Mouse (Mus musculus) myocyte (in vitro differentiated cells): ENCODE measurements around the gene Cpt2. TPM values are rescaled to one million over a fixed set of nuclear protein-coding genes. Genes with fewer than 3 reads are reported as not detected.

ENCODE experiments used
- H3K27me3 ChIP-seq: one replicate; pipeline ENCODE4 v1.6.1; 2011; ENCODE audit not compliant: control insufficient read depth, insufficient read depth, insufficient read length
- H3K36me3 ChIP-seq: one replicate; pipeline ENCODE4 v1.6.1; 2011; ENCODE audit not compliant: control insufficient read depth, insufficient read depth
- H3K4me2 ChIP-seq: one replicate; pipeline ENCODE4 v1.6.1; 2011; ENCODE audit warnings: low read depth, control low read depth
- H3K4me3 ChIP-seq: one replicate; pipeline ENCODE4 v1.5.1; 2011; ENCODE audit warnings: mild to moderate bottlenecking, control low read depth, moderate library complexity
- H3K79me2 ChIP-seq: one replicate; pipeline ENCODE4 v1.6.1; 2011; ENCODE audit not compliant: control insufficient read depth, insufficient read depth
- H3ac ChIP-seq: one replicate; pipeline ENCODE4 v1.6.1; 2011; ENCODE audit not compliant: control insufficient read depth, insufficient read length
- CEBPB ChIP-seq: IDR thresholded peaks from 2 replicates; pipeline ENCODE4 v1.6.1; 2011; ENCODE audit warnings: mild to moderate bottlenecking, moderate library complexity; ENCODE audit not compliant: poor library complexity, insufficient read depth, severe bottlenecking
- E2F4 ChIP-seq: IDR thresholded peaks from one replicate; pipeline ENCODE4 v1.6.1; 2011; ENCODE audit warnings: mild to moderate bottlenecking, control low read depth, moderate library complexity; ENCODE audit not compliant: insufficient read depth
- MAX ChIP-seq: IDR thresholded peaks from one replicate; pipeline ENCODE4 v1.6.1; 2011; ENCODE audit warnings: low read depth, mild to moderate bottlenecking, control low read depth
- MYOD1 ChIP-seq, 3 experiments: IDR thresholded peaks; one replicate each; pipeline ENCODE4 v1.6.1; 2011; ENCODE audit warnings: control low read depth in 2 of 3, low read depth in 2 of 3, mild to moderate bottlenecking in 2 of 3, moderate library complexity in 1 of 3; ENCODE audit not compliant: insufficient read length in 2 of 3, control insufficient read depth in 1 of 3
- MYOG ChIP-seq, 3 experiments: IDR thresholded peaks; one replicate each; pipeline ENCODE4 v1.6.1; 2011; ENCODE audit warnings: control low read depth in 2 of 3, low read depth in 2 of 3, mild to moderate bottlenecking in 2 of 3; ENCODE audit not compliant: insufficient read length in 2 of 3, control insufficient read depth in 1 of 3, insufficient read depth in 1 of 3
- POLR2A ChIP-seq: IDR thresholded peaks from one replicate; pipeline ENCODE4 v1.6.1; 2011; ENCODE audit warnings: low read depth, mild to moderate bottlenecking, control low read depth, moderate library complexity; ENCODE audit not compliant: insufficient read length
- POLR2AphosphoS2 ChIP-seq: IDR thresholded peaks from one replicate; pipeline ENCODE4 v1.6.1; 2011; ENCODE audit warnings: low read depth, control low read depth; ENCODE audit not compliant: insufficient read length
- REST ChIP-seq: IDR thresholded peaks from one replicate; pipeline ENCODE4 v1.6.1; 2011; ENCODE audit warnings: mild to moderate bottlenecking, control low read depth, moderate library complexity; ENCODE audit not compliant: insufficient read depth, insufficient read length
- SRF ChIP-seq: IDR thresholded peaks from one replicate; pipeline ENCODE4 v1.6.1; 2011; ENCODE audit warnings: low read depth; ENCODE audit not compliant: control insufficient read depth, insufficient read length
- TCF12 ChIP-seq: IDR thresholded peaks from one replicate; pipeline ENCODE4 v1.6.1; 2011; ENCODE audit warnings: mild to moderate bottlenecking, control low read depth; ENCODE audit not compliant: poor library complexity, insufficient read depth, severe bottlenecking
- TCF3 ChIP-seq: IDR thresholded peaks from one replicate; pipeline ENCODE4 v1.6.1; 2011; ENCODE audit warnings: low read depth, control low read depth; ENCODE audit not compliant: insufficient read length
- USF1 ChIP-seq: IDR thresholded peaks from one replicate; pipeline ENCODE4 v1.6.1; 2011; ENCODE audit warnings: low read depth, mild to moderate bottlenecking, control low read depth, moderate library complexity
- polyA plus RNA-seq: library from polyadenylated mRNA; unstranded; fragments of >200 nt; fragmentation: generic; extraction: Trizol; gene quantifications from one replicate; pipeline ENCODE4 v1.2.1, GENCODE M21; 2012; ENCODE audit warnings: missing spikeins

The Cpt2 gene
- polyA plus RNA-seq, 1 experiment, result 29.4 TPM

- H3K36me3 ChIP-seq, result peaks cover 9% of the 10 kb centered on the region
- no peaks in the 10 kb centered on the region for H3K79me2 ChIP-seq
- H3K27me3 ChIP-seq, result no peaks in the 10 kb centered on the region
- no peak overlapping the region for H3K4me3 ChIP-seq
- H3ac ChIP-seq, result no peak overlapping the region
- no peak overlapping the region for H3K4me2 ChIP-seq
- TF ChIP-seq MYOD1 (IDR thresholded peaks at IDR 0.05; ENCODE audit: control insufficient read depth in 1 of 3, insufficient read length in 2 of 3, low read depth in 2 of 3) (no peak), TCF12 (no peak)
These were observed 16.8 kb downstream of the Cpt2 start for GRCm38 (mm10) chr4:107906561-107906960.

GRCm38 (mm10) chr4:107904252-107904651 is 19.2 kb downstream of the Cpt2 start:
- H3K27me3 ChIP-seq, result no peaks in the 10 kb centered on the region
- no peak overlapping the region for H3K4me3 ChIP-seq
- no peak overlapping the region for H3K4me2 ChIP-seq
- no peaks in the 10 kb centered on the region for H3K36me3 ChIP-seq
- H3K79me2 ChIP-seq, result no peaks in the 10 kb centered on the region
- no peak overlapping the region for H3ac ChIP-seq
- TF ChIP-seq MAX (no peak), POLR2AphosphoS2 (no peak), REST (no peak), TCF3 (no peak), MYOD1 (IDR thresholded peaks at IDR 0.05; ENCODE audit: control insufficient read depth in 1 of 3, insufficient read length in 2 of 3, low read depth in 2 of 3) (no peak), TCF12 (no peak), SRF (no peak), USF1 (no peak), E2F4 (no peak), POLR2A (no peak), MYOG (IDR thresholded peaks at IDR 0.05; ENCODE audit: control insufficient read depth in 1 of 3, insufficient read depth in 1 of 3, insufficient read length in 2 of 3, low read depth in 2 of 3) (no peak), CEBPB (no peak)

- no peak overlapping the region for H3K4me3 ChIP-seq
- H3K36me3 ChIP-seq, result peaks cover 3% of the 10 kb centered on the region
- H3K4me2 ChIP-seq, result no peak overlapping the region
- TF ChIP-seq E2F4, result no peak
- TF ChIP-seq SRF, result no peak
- TF ChIP-seq POLR2AphosphoS2, result no peak
- no peak for TF ChIP-seq MAX
- no peak for TF ChIP-seq USF1
- TF ChIP-seq TCF3, result no peak
- no peak for TF ChIP-seq MYOD1 (IDR thresholded peaks at IDR 0.05; ENCODE audit: control insufficient read depth in 1 of 3, insufficient read length in 2 of 3, low read depth in 2 of 3)
- no peak for TF ChIP-seq REST
- TF ChIP-seq TCF12, result no peak
- TF ChIP-seq POLR2A, result no peak
- H3ac ChIP-seq, result no peak overlapping the region
- H3K79me2 ChIP-seq, result no peaks in the 10 kb centered on the region
- H3K27me3 ChIP-seq, result no peaks in the 10 kb centered on the region
These were observed 23.2 kb downstream of the Cpt2 start for GRCm38 (mm10) chr4:107900206-107900605.

DNA sequence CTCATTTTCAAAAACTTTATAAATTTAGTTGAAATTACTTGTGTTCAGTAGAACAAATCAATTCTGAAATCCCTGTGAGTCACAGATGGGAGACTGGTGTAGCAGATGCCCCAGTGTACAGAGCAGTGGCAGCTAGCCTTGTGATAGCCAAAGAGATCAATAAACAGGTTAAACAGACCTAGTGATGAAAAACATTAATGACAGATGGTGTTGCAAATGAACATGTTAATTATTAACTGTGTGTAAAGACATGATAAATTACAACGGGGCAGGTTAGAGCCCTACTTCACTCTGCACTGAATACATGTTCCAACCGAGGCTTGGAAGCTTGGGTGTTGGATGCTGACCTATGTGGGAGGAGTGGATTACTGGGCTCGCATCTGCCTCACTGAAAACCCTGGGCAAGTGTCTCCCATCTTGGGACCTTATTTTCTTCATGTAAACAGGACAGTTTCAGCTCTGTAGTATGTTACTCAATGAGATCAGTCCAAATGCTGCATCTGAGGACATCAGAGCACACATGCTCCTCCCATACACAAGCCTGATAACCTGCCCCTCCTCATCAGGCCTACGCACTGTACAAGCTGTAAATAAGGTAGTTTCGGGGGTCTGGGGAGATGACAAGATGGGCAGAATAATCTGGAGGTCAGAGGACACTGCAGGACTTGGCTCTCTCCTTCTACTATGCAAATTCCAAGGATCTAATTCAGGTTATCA is 24.0 kb downstream of the Cpt2 start:
- H3ac ChIP-seq, result no peak overlapping the region
- no peak overlapping the region for H3K4me2 ChIP-seq
- H3K36me3 ChIP-seq, result peaks cover 3% of the 10 kb centered on the region
- TF ChIP-seq SRF (no peak), USF1 (no peak), MYOD1 (IDR thresholded peaks at IDR 0.05; ENCODE audit: control insufficient read depth in 1 of 3, insufficient read length in 2 of 3, low read depth in 2 of 3) (no peak), CEBPB (no peak), E2F4 (no peak), REST (no peak)
- H3K79me2 ChIP-seq, result no peaks in the 10 kb centered on the region
- no peak overlapping the region for H3K4me3 ChIP-seq
- no peaks in the 10 kb centered on the region for H3K27me3 ChIP-seq

DNA sequence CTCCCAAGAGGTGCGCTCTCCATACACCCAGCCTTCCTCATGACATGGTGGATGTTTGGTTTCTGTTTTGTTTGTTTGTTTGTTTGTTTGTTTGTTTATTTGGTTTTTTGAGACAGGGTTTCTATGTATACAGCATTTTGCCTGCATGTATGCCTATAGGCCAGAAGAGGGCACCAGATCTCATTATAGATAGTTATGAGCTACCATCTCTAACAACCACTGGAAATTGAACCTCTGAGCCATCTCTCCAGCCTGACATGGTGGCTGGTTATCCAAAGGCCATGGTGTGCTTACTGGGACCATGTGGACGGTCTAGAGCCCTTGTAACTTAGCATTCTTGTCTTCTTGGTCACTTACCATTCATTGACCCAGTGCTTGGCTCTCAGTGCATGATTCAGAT is 30.7 kb downstream of the Cpt2 start:
- no peak overlapping the region for H3ac ChIP-seq
- H3K4me3 ChIP-seq, result no peak overlapping the region
- H3K79me2 ChIP-seq, result peaks cover 7% of the 10 kb centered on the region
- no peaks in the 10 kb centered on the region for H3K27me3 ChIP-seq
- TF ChIP-seq TCF12, result no peak
- peaks cover 15% of the 10 kb centered on the region for H3K36me3 ChIP-seq
- no peak overlapping the region for H3K4me2 ChIP-seq
